Mouse (Mus musculus): ENCODE measurements around the gene Abcc1.

Gene Abcc1

DNA sequence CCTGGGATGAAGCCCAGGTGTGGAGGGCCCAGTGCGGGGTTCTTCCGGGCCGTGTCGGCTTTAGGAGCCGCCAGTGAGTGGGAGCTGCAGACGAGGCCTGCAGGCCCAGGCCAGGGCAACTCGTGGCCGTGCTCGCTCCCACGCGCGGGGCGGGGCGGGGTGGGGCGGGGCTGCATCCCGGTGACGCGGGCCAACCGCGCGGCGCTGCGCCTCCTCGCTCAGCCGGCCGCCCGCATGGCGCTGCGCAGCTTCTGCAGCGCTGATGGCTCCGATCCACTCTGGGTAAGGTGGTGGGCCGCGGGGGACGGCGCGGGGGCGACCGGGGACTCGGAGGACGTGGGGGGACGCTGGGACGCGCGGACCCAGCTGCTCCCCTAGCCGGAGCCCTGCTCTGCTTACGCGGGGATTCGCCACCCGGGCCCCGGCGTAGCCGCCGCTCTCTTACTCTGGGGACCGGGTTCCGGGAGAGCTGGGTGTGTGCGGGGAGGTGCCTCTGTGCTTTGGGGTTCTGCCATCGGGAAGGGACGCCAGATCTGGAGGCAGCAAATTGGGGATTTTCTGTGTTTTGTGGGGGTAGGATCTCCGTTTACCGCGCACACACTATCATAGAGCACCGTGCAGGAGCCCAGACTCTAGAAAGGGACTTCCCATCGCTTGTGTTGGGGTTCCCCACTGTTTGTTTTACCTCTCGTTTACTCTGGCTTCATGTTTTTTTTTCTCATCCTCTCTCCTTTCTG lies at the start of gene Abcc1:
Abcc1 (plus strand) TSS at position 197 of the 737 bp plus-strand sequence.
- DNase-seq: peak; percentile 78

DNA sequence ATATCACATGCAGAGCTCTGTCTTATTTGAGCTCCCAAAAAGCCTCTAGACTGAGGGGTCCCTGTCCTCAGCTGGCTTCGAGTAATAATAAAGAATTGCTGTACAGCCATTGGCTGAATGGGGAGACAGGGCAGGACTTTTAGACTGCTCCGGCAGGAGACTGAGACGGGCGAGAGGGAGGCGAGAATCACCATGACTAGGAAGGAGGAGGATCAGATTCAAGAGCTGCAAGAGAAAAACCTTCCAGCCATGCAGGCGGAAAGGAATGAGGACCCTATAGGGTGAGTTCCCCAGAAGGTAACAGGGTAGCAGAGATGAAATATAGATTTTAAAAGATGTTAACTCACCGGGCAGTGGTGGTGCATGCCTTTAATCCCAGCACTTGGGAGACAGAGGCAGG lies 48.4 kb upstream of the Abcc1 start:
- DNase-seq: no peak

DNA sequence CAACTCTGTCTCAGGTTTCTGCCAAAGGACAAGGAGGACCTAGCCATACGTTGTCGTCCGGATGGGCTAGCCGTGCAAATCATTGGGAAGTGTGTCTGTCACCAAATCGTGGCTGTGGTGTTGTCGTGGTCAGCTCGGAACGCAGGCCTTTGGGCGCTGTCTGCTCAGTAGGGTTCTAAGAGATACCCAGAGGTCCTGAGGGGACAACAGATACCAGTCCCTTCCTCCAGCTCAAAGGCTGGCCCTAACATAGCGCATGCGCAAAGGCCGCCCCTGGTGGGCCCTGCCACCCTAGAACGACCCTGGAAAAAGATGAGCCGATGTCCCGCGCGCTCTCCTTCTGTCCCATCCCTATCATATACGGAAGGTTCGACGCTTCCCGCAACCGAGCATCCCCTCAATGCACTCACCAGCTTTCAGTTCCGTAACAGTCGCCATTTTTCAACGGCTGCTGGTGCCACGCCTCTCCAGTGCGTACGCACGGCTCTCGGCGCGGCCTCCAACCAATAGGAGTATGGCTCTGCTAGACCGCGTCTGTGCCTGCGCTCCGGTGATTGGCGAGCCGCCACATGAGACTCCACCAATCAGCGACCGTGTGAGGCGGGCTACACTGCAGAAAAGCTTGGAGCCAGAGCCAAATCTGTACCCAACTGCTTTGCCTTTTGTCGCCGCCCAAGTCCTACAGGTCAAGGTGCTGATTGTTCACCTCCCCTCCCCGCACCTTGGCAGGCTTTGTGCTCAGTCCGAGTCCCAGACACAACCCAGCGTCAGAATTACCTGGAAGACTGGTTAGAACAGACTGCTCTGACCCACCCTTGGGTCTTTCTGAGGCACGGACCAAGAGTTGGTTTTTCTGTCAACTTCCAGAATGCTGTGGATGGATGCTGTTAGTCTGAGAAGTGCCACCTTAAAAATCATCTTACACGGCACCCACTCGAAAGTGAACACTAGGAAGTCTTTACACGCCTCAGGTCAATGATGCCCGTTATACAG lies 44.2 kb upstream of the Abcc1 start, which contains the start of gene Fopnl:
Fopnl (minus strand) TSS at position 522 of the 993 bp plus-strand sequence.
- peak; percentile 99 for DNase-seq

GRCm38 (mm10) chr16:14319681-14320080 lies 41.7 kb upstream of the Abcc1 start:
- no peak for DNase-seq

DNA sequence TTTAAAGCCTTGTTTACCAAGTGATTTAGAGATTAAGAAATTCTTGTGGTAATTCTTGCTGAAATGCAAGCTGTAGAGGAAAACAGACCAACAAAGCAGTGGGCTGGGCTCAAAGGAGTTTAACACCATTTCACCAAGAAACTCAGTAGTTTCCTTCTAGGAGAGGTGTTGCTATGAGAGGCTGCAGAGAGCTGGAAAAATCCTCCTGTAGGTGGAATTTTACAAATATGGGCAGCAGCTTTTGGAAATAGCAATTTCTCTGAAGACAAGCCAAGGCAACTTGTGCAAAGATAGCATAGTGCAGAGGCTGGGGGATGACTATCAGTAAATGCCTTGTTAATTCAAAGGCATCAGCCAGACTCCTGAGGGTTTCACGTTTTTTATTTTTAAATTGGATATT lies 40.9 kb upstream of the Abcc1 start:
- no peak for DNase-seq

GRCm38 (mm10) chr16:14328156-14328555 lies 33.2 kb upstream of the Abcc1 start:
- DNase-seq: no peak

DNA sequence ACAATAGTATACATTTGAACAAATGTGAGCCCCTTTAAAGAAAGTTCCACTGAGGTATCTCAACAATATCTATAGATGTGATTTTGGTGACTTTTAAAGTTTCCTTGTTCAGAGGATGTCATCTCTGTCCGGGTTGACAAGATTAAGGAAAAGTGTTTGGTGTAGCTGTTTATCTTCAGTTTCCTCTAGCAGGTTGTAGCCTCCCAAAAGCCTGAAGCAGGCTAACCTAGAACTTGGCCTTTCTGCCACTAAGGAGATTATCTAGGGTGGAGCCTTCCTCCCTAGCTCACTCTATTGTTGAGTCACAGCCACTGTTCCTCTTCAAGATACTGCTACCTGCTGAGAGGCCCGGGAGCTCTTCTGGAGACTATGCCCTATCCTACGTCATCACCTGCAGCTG lies 16.4 kb upstream of the Abcc1 start:
- DNase-seq: no peak

DNA sequence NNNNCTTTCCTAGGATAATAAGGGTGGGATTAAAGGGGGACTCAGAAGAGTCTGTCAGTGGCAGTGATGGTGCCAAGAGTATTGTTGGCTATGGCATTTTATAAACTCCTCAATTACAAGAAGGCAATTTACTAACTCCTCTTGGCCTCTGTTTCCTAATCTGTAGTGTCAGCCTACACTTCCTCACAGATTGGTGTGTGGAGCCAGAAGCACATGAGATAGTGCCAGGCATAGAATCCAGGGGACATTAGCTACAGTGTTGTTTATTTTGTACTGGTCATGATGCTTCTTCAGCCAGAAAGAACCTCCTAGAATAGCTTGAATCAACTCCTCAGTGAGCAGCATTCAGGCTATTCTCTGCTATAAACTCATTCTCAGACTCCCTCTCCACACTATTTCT lies 9.8 kb upstream of the Abcc1 start:
- no peak for DNase-seq

- no peak for DNase-seq
Measured at GRCm38 (mm10) chr16:14352234-14352633, 9.1 kb upstream of the Abcc1 start.

- no peak for DNase-seq
Measured at GRCm38 (mm10) chr16:14352663-14353062, 8.7 kb upstream of the Abcc1 start.

GRCm38 (mm10) chr16:14357859-14358258 lies 3.5 kb upstream of the Abcc1 start:
- DNase-seq: no peak

DNA sequence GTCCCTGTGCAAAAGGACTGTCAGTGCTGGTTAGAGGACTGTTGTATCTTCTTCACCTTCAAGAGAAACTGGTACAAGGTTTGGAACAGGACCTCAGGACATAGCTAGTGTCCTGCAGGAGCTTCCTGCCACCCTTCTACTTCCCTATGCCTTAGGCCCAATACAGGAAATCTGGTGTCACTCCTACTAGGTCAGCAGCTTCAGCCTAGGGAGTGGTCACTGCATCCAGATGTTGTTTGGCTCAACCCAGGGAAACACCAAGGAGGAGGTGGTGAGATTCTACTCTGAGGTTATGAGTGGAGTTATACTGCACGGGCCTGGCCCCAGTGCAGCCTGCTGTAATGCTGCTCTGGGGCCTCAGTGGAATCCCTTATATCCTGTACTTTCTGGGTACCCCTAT lies 2.8 kb upstream of the Abcc1 start:
- no peak for DNase-seq

GRCm38 (mm10) chr16:14360931-14361330 lies 427 bp upstream of the Abcc1 start:
- DNase-seq: no peak

DNA sequence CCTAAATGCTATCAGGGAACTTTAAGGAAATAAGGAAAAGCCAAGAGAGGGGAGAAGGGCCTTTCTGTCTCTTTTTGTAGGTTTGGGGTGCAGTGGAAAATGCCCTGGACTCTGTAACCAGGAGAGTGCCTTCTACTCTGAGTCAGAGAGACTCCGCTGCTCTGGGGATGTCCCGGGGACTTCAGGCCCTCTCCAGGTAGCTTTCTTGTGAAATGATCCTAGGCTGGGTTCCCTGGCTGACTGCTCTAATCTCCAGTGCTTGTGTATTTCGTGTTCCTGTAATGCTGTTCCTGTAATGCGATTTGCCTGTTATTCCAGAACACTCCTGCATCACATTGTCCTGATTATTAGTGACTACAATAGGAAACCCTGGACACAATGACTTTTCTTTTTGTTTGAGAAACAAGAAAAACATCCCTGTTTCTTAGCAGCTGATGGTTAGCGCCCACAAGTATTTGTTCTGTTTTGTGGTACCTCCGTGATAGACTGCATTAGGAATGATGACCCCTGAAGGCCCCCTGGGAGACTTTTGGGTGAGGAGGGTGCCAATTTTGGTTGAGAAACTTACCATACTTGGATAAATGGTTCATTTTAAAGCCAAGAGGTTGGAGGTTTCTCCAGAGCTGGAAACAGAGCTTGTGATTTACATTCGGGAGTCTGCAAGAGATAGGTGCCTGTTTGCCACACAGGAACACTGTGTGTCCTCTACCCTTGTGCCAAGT lies 902 bp downstream of the Abcc1 start:
- DNase-seq: no peak

DNA sequence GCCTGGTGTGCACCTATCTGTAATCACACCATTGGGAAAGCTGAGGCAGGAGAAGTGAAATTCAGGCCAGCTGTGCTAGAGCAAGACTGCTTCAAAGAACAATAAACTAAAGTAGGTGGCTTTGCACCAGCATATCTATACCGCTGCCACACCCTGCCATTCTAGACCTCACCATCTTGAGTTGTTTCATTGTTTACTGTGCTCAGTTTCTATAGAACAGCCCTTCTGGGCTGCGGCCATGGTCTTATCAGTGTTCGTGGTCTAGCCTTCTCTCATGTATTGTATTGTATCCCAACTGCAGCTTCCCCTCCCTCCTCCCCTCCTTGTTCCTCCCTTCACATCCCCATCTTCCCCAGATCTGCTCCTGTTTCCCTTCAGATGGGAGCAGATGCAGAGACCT lies 2.1 kb downstream of the Abcc1 start:
- DNase-seq: no peak

DNA sequence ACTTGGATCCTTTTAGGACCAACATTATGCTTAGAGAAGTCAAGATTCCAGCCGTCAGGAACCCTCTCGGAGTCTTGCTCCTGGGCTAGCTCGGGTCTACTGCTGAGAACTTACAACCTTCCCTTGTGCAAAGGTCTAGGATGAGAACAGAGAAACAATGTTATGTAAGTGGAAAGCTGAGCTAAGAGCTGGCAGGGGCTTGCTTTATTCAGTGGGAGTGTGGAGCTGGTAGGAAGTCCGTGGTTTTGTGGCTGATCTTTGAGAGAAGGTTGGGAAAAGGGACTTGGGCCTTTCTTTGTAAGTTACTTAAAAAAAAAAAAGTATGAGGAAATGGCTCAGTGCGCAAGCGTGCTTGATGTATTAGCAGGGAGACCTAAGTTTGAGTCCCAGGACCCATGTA lies 2.7 kb downstream of the Abcc1 start:
- DNase-seq: no peak

DNA sequence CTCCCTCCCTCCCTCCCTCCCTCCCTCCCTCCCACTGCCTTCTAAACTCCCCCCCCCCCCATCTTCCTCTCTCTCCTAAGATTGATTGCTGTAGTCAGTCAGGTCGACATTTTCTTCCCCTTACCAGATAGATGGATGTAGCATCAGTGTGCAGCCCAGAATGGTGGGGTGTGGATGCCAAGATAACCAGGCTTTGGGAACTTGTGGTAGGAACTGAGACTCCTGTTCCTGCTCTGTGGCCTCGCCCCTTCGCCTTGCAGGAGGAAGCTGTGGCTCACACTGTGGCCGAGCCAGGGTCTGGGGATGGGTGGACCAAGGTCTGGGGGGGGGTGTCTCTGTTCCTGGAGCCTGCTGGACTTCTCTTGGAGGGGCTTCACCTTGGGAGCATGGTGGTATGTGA lies 4.1 kb downstream of the Abcc1 start:
- DNase-seq: no peak

- no peak for DNase-seq
Measured at GRCm38 (mm10) chr16:14366017-14366416, 4.7 kb downstream of the Abcc1 start.

- peak; percentile 17 for DNase-seq
Measured at GRCm38 (mm10) chr16:14371367-14371766, 10.0 kb downstream of the Abcc1 start.

GRCm38 (mm10) chr16:14372382-14372781 lies 11.0 kb downstream of the Abcc1 start:
- DNase-seq: no peak

GRCm38 (mm10) chr16:14372817-14373301 lies 11.5 kb downstream of the Abcc1 start:
- DNase-seq: no peak

DNA sequence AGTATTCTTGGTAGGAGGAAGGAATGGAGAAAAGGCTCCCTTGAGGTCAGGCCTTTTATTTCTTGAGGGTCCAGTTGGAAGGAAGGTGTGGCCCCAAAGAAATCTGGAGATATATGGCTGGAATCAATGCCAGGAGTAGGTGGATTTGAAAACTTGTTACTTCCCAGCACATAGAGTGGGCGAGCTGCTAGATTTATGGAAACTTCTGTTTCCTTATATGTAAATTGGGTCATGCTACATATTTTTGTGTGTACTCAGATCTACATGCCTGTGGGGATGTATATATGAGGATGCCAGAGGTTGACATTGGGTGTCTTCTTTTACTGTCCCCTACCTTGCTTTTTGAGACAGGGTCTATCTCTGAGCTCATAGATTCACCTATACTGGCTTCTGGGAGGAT lies 14.6 kb downstream of the Abcc1 start:
- no peak for DNase-seq

- DNase-seq: no peak
Measured at GRCm38 (mm10) chr16:14376352-14376751, 15.0 kb downstream of the Abcc1 start.

Measured in right cerebral cortex, postnatal 14 days (tissue).